Mouse (Mus musculus) neural tube, embryonic 13.5 days (tissue): Measurements from ENCODE around the gene Cobl. TPM values are rescaled to one million over a fixed set of nuclear protein-coding genes. Genes with fewer than 3 reads are reported as not detected.

Experiments used
- ATAC-seq: fragments of 200-750 bp; cut with Nextera tagmentation; 2 replicates; pipeline ENCODE4 v1.8.0; 2017; ENCODE audit warnings: low read depth, mild to moderate bottlenecking, moderate TSS enrichment, moderate library complexity
- H3K27ac ChIP-seq: fragments of 300-500 bp; sonication (generic); replicated peaks from 2 replicates; pipeline ENCODE4 v1.5.1; 2015; ENCODE audit warnings: moderate library complexity, mild to moderate bottlenecking, inconsistent platforms
- H3K27me3 ChIP-seq: fragments of 300-500 bp; sonication (generic); 2 replicates; pipeline ENCODE4 v1.6.1; 2015; ENCODE audit warnings: mild to moderate bottlenecking, inconsistent platforms
- H3K36me3 ChIP-seq: fragments of 300-500 bp; sonication (generic); 2 replicates; pipeline ENCODE4 v1.6.1; 2015; ENCODE audit warnings: mild to moderate bottlenecking, inconsistent platforms
- H3K4me1 ChIP-seq: fragments of 300-500 bp; sonication (generic); replicated peaks from 2 replicates; pipeline ENCODE4 v1.6.1; 2015; ENCODE audit warnings: inconsistent platforms
- H3K4me2 ChIP-seq: fragments of 300-500 bp; sonication (generic); 2 replicates; pipeline ENCODE4 v1.6.1; 2015; ENCODE audit warnings: inconsistent platforms, mild to moderate bottlenecking, moderate library complexity
- H3K4me3 ChIP-seq: fragments of 300-500 bp; sonication (generic); 2 replicates; pipeline ENCODE4 v1.5.1; 2015; ENCODE audit warnings: mild to moderate bottlenecking, inconsistent platforms
- H3K9ac ChIP-seq: fragments of 300-500 bp; sonication (generic); 2 replicates; pipeline ENCODE4 v1.6.1; 2015; ENCODE audit warnings: moderate library complexity, mild to moderate bottlenecking, inconsistent platforms
- H3K9me3 ChIP-seq: fragments of 300-500 bp; sonication (generic); 2 replicates; pipeline ENCODE4 v1.6.1; 2016; ENCODE audit warnings: inconsistent platforms
- WGBS: fragments of 180-500 bp; shearing (Covaris S2); methylation state at CpG from one replicate; pipeline ENCODE4 v1.1.7; 2015; 5-methylcytosine and 5-hydroxymethylcytosine counted together
- polyA plus RNA-seq: library from polyadenylated mRNA; unstranded; fragments of >200 nt; fragmentation: Nextera tagmentation; extraction: Ambion mirVana; gene quantifications from 2 replicates; pipeline ENCODE4 v1.2.1, GENCODE M21; 2015

Gene Cobl
- polyA plus RNA-seq, 1 experiment from 2014 or later, result 8.7 TPM

- 79% methylated on average over 4 of the region's 4 CpGs for WGBS
- ATAC-seq, result no peak
These were observed 271.4 kb downstream of the Cobl start for GRCm38 (mm10) chr11:12193369-12193768.

GRCm38 (mm10) chr11:12191386-12191785 is 273.4 kb downstream of the Cobl start:
- no peaks in the 10 kb centered on the region for H3K36me3 ChIP-seq
- H3K4me1 ChIP-seq, result no peaks in the 10 kb centered on the region
- no peak for ATAC-seq
- H3K4me2 ChIP-seq, result no peak overlapping the region
- no peak overlapping the region for H3K27ac ChIP-seq
- no peaks in the 10 kb centered on the region for H3K9me3 ChIP-seq
- H3K9ac ChIP-seq, result no peak overlapping the region
- H3K27me3 ChIP-seq, result no peaks in the 10 kb centered on the region
- H3K4me3 ChIP-seq, result no peak overlapping the region
- 80% methylated on average over 2 of the region's 2 CpGs for WGBS

More at GRCm38 (mm10) chr11:12193369-12193768, 271.4 kb downstream of the Cobl start:
- Histone ChIP-seq H3K4me1 (no peaks in the 10 kb centered on the region), H3K9ac (no peak overlapping the region), H3K36me3 (no peaks in the 10 kb centered on the region), H3K4me2 (no peak overlapping the region), H3K4me3 (no peak overlapping the region), H3K9me3 (no peaks in the 10 kb centered on the region), H3K27ac (no peak overlapping the region), H3K27me3 (no peaks in the 10 kb centered on the region)

GRCm38 (mm10) chr11:12190417-12190816 is 274.3 kb downstream of the Cobl start:
- ATAC-seq, result no peak
- no peaks in the 10 kb centered on the region for H3K27me3 ChIP-seq
- 62% methylated on average over 1 of the region's 1 CpGs for whole genome bisulfite sequencing
- no peaks in the 10 kb centered on the region for H3K4me1 ChIP-seq
- H3K9ac ChIP-seq, result no peak overlapping the region
- no peaks in the 10 kb centered on the region for H3K36me3 ChIP-seq
- H3K4me3 ChIP-seq, result no peak overlapping the region
- H3K27ac ChIP-seq, result no peak overlapping the region
- no peak overlapping the region for H3K4me2 ChIP-seq
- no peaks in the 10 kb centered on the region for H3K9me3 ChIP-seq
